In genomic region chr13:55040016-55040415, GRCm38 (mm10) we compare ENCODE assay signal across 24 mouse cellular contexts. TPM values are rescaled to one million over a fixed set of nuclear protein-coding genes. Genes with fewer than 3 reads are reported as not detected.
DNase-seq lines count a peak whose midpoint lies in the region; ATAC-seq and TF ChIP-seq lines count a peak whose summit lies in the region.
"Had no signal": no experiment of that assay in that cellular context is flagged by ENCODE, and none has a peak within 500 bp of the region (broad histone marks: within the 10 kb centered on the region; RNA-seq: fewer than 3 reads in every experiment).

No protein-coding gene starts in this region.

- TF ChIP-seq POLR2A in liver, adult 2 months (IDR thresholded peaks at IDR 0.05; ENCODE audit: extremely low read depth, insufficient read depth, low read length): no peak

- TF ChIP-seq CTCF in liver, adult 2 months (IDR thresholded peaks at IDR 0.05; ENCODE audit: low read depth, low read length): no peak

- H3K9me3 ChIP-seq in liver, embryonic 12.5 days (replicated peaks): no peaks in the 10 kb centered on the region
- no peaks in the 10 kb centered on the region for H3K9me3 ChIP-seq in heart, embryonic 10.5 days
- no peaks in the 10 kb centered on the region for H3K9me3 ChIP-seq in limb, embryonic 10.5 days (replicated peaks)
- H3K9me3 ChIP-seq: embryonic facial prominence, embryonic 12.5 days; heart, embryonic 12.5 days; hindbrain, embryonic 12.5 days; limb, embryonic 15.5 days; neural tube, embryonic 15.5 days had no signal

- ATAC-seq in liver, embryonic 12.5 days: no peak
- peak; percentile 100 for ATAC-seq in megakaryocyte, adult 5-6 weeks (ENCODE audit: poor library complexity, severe bottlenecking)
- ATAC-seq: CD4-positive, CD25-positive, alpha-beta regulatory T cell, adult 4 months; forebrain, embryonic 14.5 days had no signal

- H3K36me3 ChIP-seq in liver, adult 2 months (ENCODE audit: control insufficient read depth, insufficient read depth, low read length): peaks cover 16% of the 10 kb centered on the region
- H3K36me3 ChIP-seq in liver, embryonic 12.5 days: peaks cover 28% of the 10 kb centered on the region
- H3K36me3 ChIP-seq in heart, embryonic 10.5 days: peaks cover 6% of the 10 kb centered on the region; the same call in 1 of the 2 replicates
- peaks cover 15% of the 10 kb centered on the region for H3K36me3 ChIP-seq in limb, embryonic 10.5 days

- H3K27ac ChIP-seq in liver, adult 2 months (replicated peaks; ENCODE audit: insufficient read depth, low read depth, low read length): no peak overlapping the region
- no peak overlapping the region for H3K27ac ChIP-seq in liver, embryonic 12.5 days
- no peak overlapping the region for H3K27ac ChIP-seq in heart, embryonic 10.5 days
- no peak overlapping the region for H3K27ac ChIP-seq in limb, embryonic 10.5 days
- H3K27ac ChIP-seq: embryonic facial prominence, embryonic 12.5 days; gastrocnemius, adult 2 months; hindbrain, embryonic 12.5 days; limb, embryonic 15.5 days; neural tube, embryonic 15.5 days had no signal

- H3K4me3 ChIP-seq in liver, adult 2 months (ENCODE audit: insufficient read depth, low read depth, low read length): no peak overlapping the region
- no peak overlapping the region for H3K4me3 ChIP-seq in liver, embryonic 12.5 days
- no peak overlapping the region for H3K4me3 ChIP-seq in heart, embryonic 10.5 days
- H3K4me3 ChIP-seq in limb, embryonic 10.5 days: no peak overlapping the region
- H3K4me3 ChIP-seq: embryonic facial prominence, embryonic 12.5 days; gastrocnemius, adult 2 months; heart, embryonic 12.5 days; hindbrain, embryonic 12.5 days; limb, embryonic 15.5 days; neural tube, embryonic 15.5 days had no signal

- 91% methylated on average over 2 of the region's 2 CpGs for WGBS in liver, adult 2 months
- 78% methylated on average over 2 of the region's 2 CpGs for WGBS in liver, embryonic 12.5 days (ENCODE audit: insufficient replicate concordance)
- 88% methylated on average over 2 of the region's 2 CpGs for WGBS in heart, embryonic 10.5 days
- 96% methylated on average over 2 of the region's 2 CpGs for WGBS in limb, embryonic 10.5 days

- H3K79me2 ChIP-seq in liver, adult 2 months (ENCODE audit: control insufficient read depth, insufficient read depth, low read length): no peaks in the 10 kb centered on the region

- no peak overlapping the region for H3K9ac ChIP-seq in liver, adult 2 months (ENCODE audit: low read depth, low read length)
- no peak overlapping the region for H3K9ac ChIP-seq in liver, embryonic 12.5 days
- H3K9ac ChIP-seq: embryonic facial prominence, embryonic 12.5 days; heart, embryonic 12.5 days; hindbrain, embryonic 12.5 days; limb, embryonic 15.5 days; neural tube, embryonic 15.5 days had no signal

- no peaks in the 10 kb centered on the region for H3K4me1 ChIP-seq in liver, adult 2 months (ENCODE audit: control insufficient read depth, insufficient read depth, low read length)
- H3K4me1 ChIP-seq in liver, embryonic 12.5 days: no peaks in the 10 kb centered on the region
- no peaks in the 10 kb centered on the region for H3K4me1 ChIP-seq in heart, embryonic 10.5 days
- no peaks in the 10 kb centered on the region for H3K4me1 ChIP-seq in limb, embryonic 10.5 days
- H3K4me1 ChIP-seq: embryonic facial prominence, embryonic 12.5 days; heart, embryonic 12.5 days; hindbrain, embryonic 12.5 days; limb, embryonic 15.5 days; neural tube, embryonic 15.5 days had no signal

- peak; percentile 19 for DNase-seq in liver, adult 2 months (ENCODE audit: extremely low read depth, low read depth, low spot score)
- DNase-seq in 416B (ENCODE audit: low read depth): peak; percentile 97
- DNase-seq in fat pad, adult 2 months (ENCODE audit: extremely low read depth, low read depth, low spot score): peak; percentile 23
- DNase-seq in right cerebral cortex, postnatal 14 days: no peak
- no peak for DNase-seq in heart, embryonic 10.5 days (ENCODE audit: low spot score)
- DNase-seq in limb, embryonic 10.5 days (ENCODE audit: low spot score): no peak
- DNase-seq: adrenal gland, postnatal 36 days; cerebellum, adult 11-12 months; cerebellum, postnatal 10 days; gastrocnemius, adult 2 months; heart, postnatal 10 days; kidney, adult 11 months; layer of hippocampus, adult 9-11 months; lung, postnatal 4 days had no signal

- no peak overlapping the region for H3K4me2 ChIP-seq in liver, embryonic 12.5 days
- H3K4me2 ChIP-seq: embryonic facial prominence, embryonic 12.5 days; heart, embryonic 12.5 days; hindbrain, embryonic 12.5 days; limb, embryonic 15.5 days; midbrain, embryonic 11.5 days; neural tube, embryonic 15.5 days had no signal

- no peaks in the 10 kb centered on the region for H3K27me3 ChIP-seq in liver, adult 2 months (ENCODE audit: control insufficient read depth, insufficient read depth, low read length)
- H3K27me3 ChIP-seq in liver, embryonic 12.5 days (replicated peaks): no peaks in the 10 kb centered on the region
- H3K27me3 ChIP-seq in heart, embryonic 10.5 days (ENCODE audit: insufficient read depth, poor library complexity, severe bottlenecking): no peaks in the 10 kb centered on the region
- no peaks in the 10 kb centered on the region for H3K27me3 ChIP-seq in limb, embryonic 10.5 days (ENCODE audit: low read depth, poor library complexity, severe bottlenecking)
- H3K27me3 ChIP-seq: embryonic facial prominence, embryonic 12.5 days; heart, embryonic 12.5 days; hindbrain, embryonic 12.5 days; limb, embryonic 15.5 days; neural tube, embryonic 15.5 days had no signal

RNA-seq across cellular contexts. Expression of gene Hk3, which starts 18.8 kb away (rescaled TPM):
- total RNA-seq in liver, adult 2 months (2014; rRNA removed): 5.4 and 6.7 TPM in 2 replicates
- polyA plus RNA-seq in liver, adult 2 months (2012; rRNA removed): 1.8 and 4.1 TPM in 2 replicates
- polyA plus RNA-seq in liver, embryonic 12.5 days (2016; fragmentation: Nextera tagmentation; extraction: Ambion mirVana): 2.7 and 3.0 TPM in 2 replicates
- 37.9 and 43.1 TPM in 2 replicates for total RNA-seq in megakaryocyte, adult 5-6 weeks (2015)
- total RNA-seq in megakaryocyte, adult 5-6 weeks (2017): 99.2 and 109 TPM in 2 replicates
- 0.43 TPM in 1 of 2 replicates, not detected in the other for polyA plus RNA-seq in heart, embryonic 10.5 days (2016; fragmentation: Nextera tagmentation; extraction: Ambion mirVana)
- 0.33 and 0.53 TPM in 2 replicates for polyA plus RNA-seq in limb, embryonic 10.5 days (2016; fragmentation: Nextera tagmentation; extraction: Ambion mirVana)

Comparison
In these comparisons a context has a peak if more than half of its experiments do, and no peak if none do; other contexts are left out.
1. DNase-seq: peak in liver, adult 2 months (single experiment), 416B (single experiment) and fat pad, adult 2 months (single experiment); none in right cerebral cortex, postnatal 14 days (single experiment), heart, embryonic 10.5 days (single experiment) and limb, embryonic 10.5 days (single experiment).